Mouse (Mus musculus): ENCODE results near the gene Olfr148. TPM values are rescaled to one million over a fixed set of nuclear protein-coding genes. Genes with fewer than 3 reads are reported as not detected.

Gene Olfr148
- polyA plus RNA-seq (2015; fragmentation: Nextera tagmentation; extraction: Ambion mirVana) = not detected in 2 replicates

DNA sequence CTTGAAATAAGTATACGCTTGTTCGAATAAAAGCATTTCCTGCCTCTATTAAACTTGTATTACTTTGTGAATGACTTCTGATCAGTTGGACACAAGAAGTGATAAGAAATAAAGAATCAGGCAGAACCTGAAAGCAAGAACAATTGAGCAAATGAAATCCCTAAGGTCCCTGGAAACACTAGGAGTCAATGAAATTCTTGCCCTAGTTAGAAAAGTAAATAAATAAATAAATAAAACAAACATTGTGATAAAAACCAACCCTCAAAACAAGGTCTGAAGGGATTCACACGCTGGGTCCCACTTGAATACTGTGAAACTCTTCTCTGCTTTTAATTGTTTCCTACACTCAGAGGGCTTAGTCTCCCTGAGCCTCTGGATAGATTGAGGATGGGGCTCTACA is at the start of gene Olfr148:
Olfr148 (plus strand) TSS at position 301 of the 400 bp plus-strand sequence.
- Histone ChIP-seq H3K9me3 (ENCODE audit: low read length) (no peaks in the 10 kb centered on the region), H3K36me3 (ENCODE audit: insufficient read depth, low read length) (no peaks in the 10 kb centered on the region), H3K4me2 (replicated peaks; ENCODE audit: low read depth, low read length) (no peak within 1 kb of the TSS), H3K4me3 (ENCODE audit: low read length) (no peak within 1 kb of the TSS), H3K27me3 (ENCODE audit: insufficient read depth, low read length) (no peaks in the 10 kb centered on the region), H3K4me1 (ENCODE audit: insufficient read depth, low read length) (no peaks in the 10 kb centered on the region), H3K27ac (ENCODE audit: low read length) (no peak within 1 kb of the TSS), H3K9ac (replicated peaks; ENCODE audit: low read length) (no peak within 1 kb of the TSS)
- ATAC-seq (ENCODE audit: low FRiP score, low TSS enrichment) = no peak
- 78% methylated on average over 3 of the region's 3 CpGs for WGBS

DNA sequence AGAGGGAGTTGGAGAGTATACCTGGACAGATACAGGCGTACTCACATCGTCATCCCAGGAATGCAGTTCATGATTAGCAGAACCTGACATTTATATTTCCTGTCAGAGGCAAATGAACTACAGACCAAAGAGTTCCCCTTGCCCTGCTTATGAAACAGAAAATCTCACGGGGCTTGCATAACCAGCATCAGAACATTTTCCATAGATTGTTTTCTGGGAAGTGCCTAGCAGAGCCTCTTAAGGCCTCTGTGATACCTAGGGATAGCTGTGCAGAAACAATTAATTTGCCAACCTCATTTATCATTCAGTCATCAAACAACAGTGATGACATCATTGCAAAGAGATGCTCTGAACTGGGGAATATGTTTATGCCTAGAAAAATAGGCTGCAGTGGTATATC is 35.0 kb upstream of the Olfr148 start, which contains the start of gene Olfr959:
Olfr959 (minus strand) TSS at position 101 of the 400 bp plus-strand sequence.
- WGBS = 84% methylated on average over 3 of the region's 3 CpGs
- Histone ChIP-seq H3K9me3 (ENCODE audit: low read length) (no peaks in the 10 kb centered on the region), H3K36me3 (ENCODE audit: insufficient read depth, low read length) (no peaks in the 10 kb centered on the region), H3K4me3 (ENCODE audit: low read length) (no peak within 1 kb of the TSS), H3K4me2 (replicated peaks; ENCODE audit: low read depth, low read length) (no peak within 1 kb of the TSS), H3K27ac (ENCODE audit: low read length) (no peak within 1 kb of the TSS), H3K4me1 (ENCODE audit: insufficient read depth, low read length) (no peaks in the 10 kb centered on the region), H3K27me3 (ENCODE audit: insufficient read depth, low read length) (no peaks in the 10 kb centered on the region), H3K9ac (replicated peaks; ENCODE audit: low read length) (no peak within 1 kb of the TSS)
- no peak for ATAC-seq (ENCODE audit: low FRiP score, low TSS enrichment)

DNA sequence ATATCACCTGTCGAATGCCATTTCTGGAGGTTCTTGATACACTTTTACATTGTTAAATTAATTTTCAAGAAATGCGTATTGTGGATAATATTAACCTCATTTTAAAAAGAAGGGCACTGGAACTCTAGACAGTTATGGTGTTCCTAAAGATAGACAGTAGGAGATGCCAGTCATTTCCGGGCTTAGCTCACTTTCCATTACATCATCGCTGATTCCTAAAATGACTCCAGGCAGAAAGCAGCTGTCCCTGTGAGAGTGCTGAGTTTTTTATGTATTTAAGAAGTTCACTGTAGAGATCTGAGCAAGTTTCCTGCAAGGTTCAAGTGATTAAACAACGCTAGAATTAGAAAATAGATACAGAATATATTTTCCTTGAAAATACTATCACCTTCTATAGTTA is 33.4 kb upstream of the Olfr148 start:
- no peak for ATAC-seq (ENCODE audit: low FRiP score, low TSS enrichment)
- no peak overlapping the region for H3K4me3 ChIP-seq (ENCODE audit: low read length)
- WGBS = 84% methylated on average over 5 of the region's 5 CpGs
- no peaks in the 10 kb centered on the region for H3K9me3 ChIP-seq (ENCODE audit: low read length)
- H3K36me3 ChIP-seq (ENCODE audit: insufficient read depth, low read length) = no peaks in the 10 kb centered on the region
- no peaks in the 10 kb centered on the region for H3K27me3 ChIP-seq (ENCODE audit: insufficient read depth, low read length)
- H3K4me1 ChIP-seq (ENCODE audit: insufficient read depth, low read length) = no peaks in the 10 kb centered on the region
- no peak overlapping the region for H3K9ac ChIP-seq (replicated peaks; ENCODE audit: low read length)
- no peak overlapping the region for H3K4me2 ChIP-seq (replicated peaks; ENCODE audit: low read depth, low read length)
- no peak overlapping the region for H3K27ac ChIP-seq (ENCODE audit: low read length)

DNA sequence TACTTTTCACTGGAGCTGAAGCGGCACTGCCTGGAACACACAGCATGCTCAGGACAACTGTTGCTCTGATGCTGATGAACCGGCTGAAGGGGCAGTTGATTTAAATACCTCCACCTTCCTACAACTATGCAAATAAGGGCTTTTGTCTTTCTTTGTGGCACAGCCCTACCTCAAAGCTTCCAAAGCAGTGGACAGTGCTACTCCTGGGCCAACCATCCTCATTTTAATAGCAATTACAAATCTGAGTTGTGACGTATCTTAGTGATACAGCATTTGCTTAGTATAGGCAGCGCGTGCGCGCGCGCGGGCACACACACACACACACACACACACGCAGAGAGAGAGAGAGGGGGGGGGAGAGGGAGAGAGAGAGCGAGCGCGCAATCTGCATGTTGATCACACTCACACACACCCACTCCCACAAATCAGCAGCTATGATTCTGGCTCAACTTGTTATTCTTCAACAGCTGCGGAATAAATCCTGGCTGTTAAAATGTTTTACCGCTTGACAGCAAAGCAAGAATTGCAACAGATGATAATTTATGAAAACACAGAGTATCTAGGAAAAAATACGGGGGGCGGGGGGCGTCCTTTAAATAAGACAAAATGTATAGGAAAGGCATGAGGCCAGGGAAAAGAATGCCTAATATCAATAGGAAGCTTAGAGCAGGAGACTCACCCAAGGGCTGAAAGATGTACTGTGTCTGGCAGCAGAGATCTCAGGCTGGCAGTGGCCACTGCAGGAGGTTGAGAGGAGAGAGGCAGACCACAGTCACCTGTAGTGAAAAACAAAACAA is 7.7 kb upstream of the Olfr148 start:
- H3K9ac ChIP-seq (replicated peaks; ENCODE audit: low read length) = peak overlapping the region; percentile 50; the same call in 1 of the 2 replicates
- H3K4me3 ChIP-seq (ENCODE audit: low read length) = peak overlapping the region; percentile 52
- ATAC-seq (ENCODE audit: low FRiP score, low TSS enrichment) = peak; percentile 89
- H3K4me2 ChIP-seq (replicated peaks; ENCODE audit: low read depth, low read length) = peak overlapping the region; percentile 88
- H3K9me3 ChIP-seq (ENCODE audit: low read length) = no peaks in the 10 kb centered on the region
- H3K27ac ChIP-seq (ENCODE audit: low read length) = no peak overlapping the region
- H3K36me3 ChIP-seq (ENCODE audit: insufficient read depth, low read length) = no peaks in the 10 kb centered on the region
- WGBS = under 1% methylated on average over 19 of the region's 19 CpGs
- peaks cover 7% of the 10 kb centered on the region; the same call in 1 of the 2 replicates for H3K27me3 ChIP-seq (ENCODE audit: insufficient read depth, low read length)
- peaks cover 12% of the 10 kb centered on the region; the same call in 1 of the 2 replicates for H3K4me1 ChIP-seq (ENCODE audit: insufficient read depth, low read length)

DNA sequence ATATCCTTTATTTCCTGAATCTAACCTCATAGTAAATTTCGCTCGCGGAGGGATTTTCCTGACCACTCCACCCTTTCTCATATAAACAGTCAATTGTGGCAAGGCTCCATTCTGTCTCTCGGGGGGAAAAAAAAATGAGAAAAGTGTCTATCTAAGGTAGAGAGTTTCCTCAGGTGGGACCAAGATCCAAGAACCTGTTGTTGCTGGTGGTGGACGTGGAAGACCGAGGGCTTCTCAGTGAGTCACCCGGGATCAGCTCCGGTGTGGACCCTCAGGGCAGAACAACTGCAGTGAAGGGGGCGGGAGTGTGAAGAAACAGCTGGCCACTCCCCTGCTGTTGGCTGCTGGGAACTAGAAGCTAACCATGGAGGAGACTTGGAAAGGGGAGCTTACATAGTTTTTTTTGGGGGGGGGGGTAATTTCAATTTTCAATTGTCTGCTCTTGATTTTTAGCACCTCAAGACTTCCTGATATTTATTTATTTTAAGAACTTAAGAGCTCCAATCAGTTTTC is 7.1 kb upstream of the Olfr148 start:
- 1% methylated on average over 9 of the region's 9 CpGs for WGBS
- Histone ChIP-seq H3K36me3 (ENCODE audit: insufficient read depth, low read length) (no peaks in the 10 kb centered on the region), H3K27me3 (ENCODE audit: insufficient read depth, low read length) (peaks cover 7% of the 10 kb centered on the region; the same call in 1 of the 2 replicates), H3K4me3 (ENCODE audit: low read length) (peak overlapping the region; percentile 52), H3K9me3 (ENCODE audit: low read length) (no peaks in the 10 kb centered on the region), H3K27ac (ENCODE audit: low read length) (no peak overlapping the region), H3K4me1 (ENCODE audit: insufficient read depth, low read length) (peaks cover 12% of the 10 kb centered on the region; the same call in 1 of the 2 replicates), H3K4me2 (replicated peaks; ENCODE audit: low read depth, low read length) (peak overlapping the region; percentile 88), H3K9ac (replicated peaks; ENCODE audit: low read length) (peak overlapping the region; percentile 50; the same call in 1 of the 2 replicates)
- ATAC-seq (ENCODE audit: low FRiP score, low TSS enrichment) = peak; percentile 85

DNA sequence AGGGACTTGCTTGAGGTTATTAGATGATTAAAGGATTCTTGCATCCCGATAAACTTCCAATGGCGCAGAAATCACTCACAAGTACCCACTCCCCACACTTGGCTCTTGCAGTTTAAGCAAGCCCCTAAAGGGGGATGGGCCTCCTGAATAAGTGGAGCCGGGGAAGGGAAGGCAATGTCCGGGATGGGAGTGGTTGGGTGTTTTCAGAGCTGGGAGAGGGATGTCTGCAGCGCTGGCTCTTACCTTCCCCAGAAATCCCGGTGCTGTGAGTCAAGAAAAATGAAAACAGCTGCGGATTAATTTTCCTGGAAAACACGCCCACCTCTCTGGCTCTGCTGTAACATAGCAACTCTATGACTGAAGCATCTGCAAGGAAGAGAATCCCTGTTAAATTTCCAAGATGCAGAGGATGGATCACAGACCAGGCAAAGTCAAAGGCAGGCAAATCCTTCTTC is 6.4 kb upstream of the Olfr148 start, which contains the start of gene AW551984:
AW551984 (minus strand) TSS at position 405 of the 455 bp plus-strand sequence.
- peaks cover 12% of the 10 kb centered on the region; the same call in 1 of the 2 replicates for H3K4me1 ChIP-seq (ENCODE audit: insufficient read depth, low read length)
- peaks cover 7% of the 10 kb centered on the region; the same call in 1 of the 2 replicates for H3K27me3 ChIP-seq (ENCODE audit: insufficient read depth, low read length)
- under 1% methylated on average over 8 of the region's 8 CpGs for WGBS
- ATAC-seq (ENCODE audit: low FRiP score, low TSS enrichment) = peak; percentile 65
- peak within 1 kb of the TSS; percentile 88 for H3K4me2 ChIP-seq (replicated peaks; ENCODE audit: low read depth, low read length)
- H3K36me3 ChIP-seq (ENCODE audit: insufficient read depth, low read length) = no peaks in the 10 kb centered on the region
- H3K9me3 ChIP-seq (ENCODE audit: low read length) = no peaks in the 10 kb centered on the region
- H3K9ac ChIP-seq (replicated peaks; ENCODE audit: low read length) = peak within 1 kb of the TSS; percentile 63
- no peak within 1 kb of the TSS for H3K27ac ChIP-seq (ENCODE audit: low read length)
- H3K4me3 ChIP-seq (ENCODE audit: low read length) = peak within 1 kb of the TSS; percentile 52

DNA sequence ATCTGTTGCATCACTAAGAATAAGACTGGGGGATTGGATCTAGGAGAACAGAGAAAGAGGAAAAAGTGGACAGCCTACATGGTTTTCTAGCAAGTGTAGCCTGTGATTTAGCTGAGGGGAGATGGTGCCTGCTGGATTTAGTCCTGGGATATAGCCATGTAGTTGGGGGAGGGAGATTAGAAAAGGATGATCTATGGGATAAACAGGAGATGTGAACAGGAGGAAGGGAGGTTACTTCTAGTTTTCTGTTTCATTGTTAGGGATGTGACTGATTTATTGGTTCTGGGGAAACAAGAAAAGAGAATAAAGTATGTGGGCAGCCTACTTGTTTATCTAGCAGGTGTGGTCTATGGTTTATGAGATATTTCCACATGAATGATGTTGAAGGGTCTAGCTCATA is 2.0 kb upstream of the Olfr148 start:
- H3K27me3 ChIP-seq (ENCODE audit: insufficient read depth, low read length) = peaks cover 4% of the 10 kb centered on the region; the same call in 1 of the 2 replicates
- no peak overlapping the region for H3K27ac ChIP-seq (ENCODE audit: low read length)
- no peak overlapping the region for H3K4me2 ChIP-seq (replicated peaks; ENCODE audit: low read depth, low read length)
- H3K9ac ChIP-seq (replicated peaks; ENCODE audit: low read length) = no peak overlapping the region
- H3K9me3 ChIP-seq (ENCODE audit: low read length) = no peaks in the 10 kb centered on the region
- no peaks in the 10 kb centered on the region for H3K36me3 ChIP-seq (ENCODE audit: insufficient read depth, low read length)
- H3K4me3 ChIP-seq (ENCODE audit: low read length) = no peak overlapping the region
- peaks cover 6% of the 10 kb centered on the region; the same call in 1 of the 2 replicates for H3K4me1 ChIP-seq (ENCODE audit: insufficient read depth, low read length)
- ATAC-seq (ENCODE audit: low FRiP score, low TSS enrichment) = no peak

DNA sequence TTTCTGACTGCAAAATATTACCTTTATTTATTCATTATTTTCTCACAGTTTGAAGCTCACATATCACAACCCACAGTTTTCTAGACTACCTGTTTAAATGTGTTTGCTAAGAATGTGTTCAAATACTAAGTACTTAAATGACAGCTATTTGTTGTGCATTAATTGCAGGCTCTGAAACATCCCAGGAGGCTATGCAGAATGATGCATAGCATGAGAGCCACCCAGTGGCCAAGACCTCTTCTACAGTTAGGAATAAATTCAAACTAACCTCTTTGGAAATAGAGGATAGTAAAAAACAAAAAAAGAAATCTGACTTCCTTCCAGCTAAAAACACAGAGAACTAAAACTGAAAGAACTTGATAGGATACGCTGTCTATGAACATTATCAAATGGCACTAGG is 1.5 kb downstream of the Olfr148 start:
- no peak overlapping the region for H3K9ac ChIP-seq (replicated peaks; ENCODE audit: low read length)
- no peaks in the 10 kb centered on the region for H3K27me3 ChIP-seq (ENCODE audit: insufficient read depth, low read length)
- no peak overlapping the region for H3K27ac ChIP-seq (ENCODE audit: low read length)
- H3K9me3 ChIP-seq (ENCODE audit: low read length) = no peaks in the 10 kb centered on the region
- 60% methylated on average over 1 of the region's 1 CpGs for WGBS
- no peak overlapping the region for H3K4me3 ChIP-seq (ENCODE audit: low read length)
- no peak for ATAC-seq (ENCODE audit: low FRiP score, low TSS enrichment)
- H3K36me3 ChIP-seq (ENCODE audit: insufficient read depth, low read length) = no peaks in the 10 kb centered on the region
- no peaks in the 10 kb centered on the region for H3K4me1 ChIP-seq (ENCODE audit: insufficient read depth, low read length)
- H3K4me2 ChIP-seq (replicated peaks; ENCODE audit: low read depth, low read length) = no peak overlapping the region

DNA sequence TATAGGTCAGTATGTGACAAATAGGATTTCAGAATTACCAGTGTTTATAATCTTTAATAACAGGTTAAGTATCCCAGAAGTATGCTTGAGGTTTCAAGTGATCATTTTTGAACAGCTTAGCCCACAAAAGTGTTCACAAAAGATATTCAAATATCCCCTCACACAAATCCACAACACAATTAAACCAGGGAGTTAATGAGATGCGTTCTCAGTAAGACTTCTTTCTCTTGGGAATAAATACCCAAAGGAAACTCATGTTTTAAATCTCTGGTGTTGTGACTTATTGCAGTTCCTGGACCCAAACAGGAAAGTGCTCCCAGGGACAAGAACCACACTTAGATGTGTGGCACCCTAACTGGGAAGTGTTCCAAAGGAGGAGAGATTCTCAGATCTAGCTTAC is 10.6 kb downstream of the Olfr148 start, which contains the start of gene Olfr960:
Olfr960 (plus strand) TSS at position 301 of the 400 bp plus-strand sequence.
- no peaks in the 10 kb centered on the region for H3K36me3 ChIP-seq (ENCODE audit: insufficient read depth, low read length)
- no peaks in the 10 kb centered on the region for H3K4me1 ChIP-seq (ENCODE audit: insufficient read depth, low read length)
- H3K27ac ChIP-seq (ENCODE audit: low read length) = no peak within 1 kb of the TSS
- H3K9me3 ChIP-seq (ENCODE audit: low read length) = no peaks in the 10 kb centered on the region
- no peak within 1 kb of the TSS for H3K9ac ChIP-seq (replicated peaks; ENCODE audit: low read length)
- no peak within 1 kb of the TSS for H3K4me2 ChIP-seq (replicated peaks; ENCODE audit: low read depth, low read length)
- ATAC-seq (ENCODE audit: low FRiP score, low TSS enrichment) = no peak
- WGBS = 80% methylated on average over 1 of the region's 1 CpGs
- no peak within 1 kb of the TSS for H3K4me3 ChIP-seq (ENCODE audit: low read length)
- no peaks in the 10 kb centered on the region for H3K27me3 ChIP-seq (ENCODE audit: insufficient read depth, low read length)

DNA sequence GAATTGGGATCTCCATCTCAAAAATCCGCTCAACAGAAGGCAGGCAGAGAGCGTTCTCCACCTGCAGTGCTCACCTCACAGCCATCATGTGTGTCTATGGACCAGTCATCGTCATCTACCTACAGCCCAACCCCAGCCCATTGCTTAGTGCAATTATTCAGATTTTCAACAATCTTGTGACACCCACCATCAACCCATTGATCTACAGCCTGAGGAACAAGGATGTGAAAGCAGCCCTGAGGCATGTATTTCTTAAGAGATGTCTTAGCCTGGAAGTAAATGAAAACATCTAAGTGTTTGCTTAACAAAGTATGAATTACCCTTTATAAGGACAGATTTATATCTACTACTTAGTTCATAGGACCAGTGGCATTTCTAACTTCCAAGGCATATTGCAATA is 13.3 kb downstream of the Olfr148 start:
- H3K27ac ChIP-seq (ENCODE audit: low read length) = no peak overlapping the region
- H3K27me3 ChIP-seq (ENCODE audit: insufficient read depth, low read length) = no peaks in the 10 kb centered on the region
- H3K9me3 ChIP-seq (ENCODE audit: low read length) = no peaks in the 10 kb centered on the region
- H3K4me2 ChIP-seq (replicated peaks; ENCODE audit: low read depth, low read length) = no peak overlapping the region
- H3K9ac ChIP-seq (replicated peaks; ENCODE audit: low read length) = no peak overlapping the region
- no peak overlapping the region for H3K4me3 ChIP-seq (ENCODE audit: low read length)
- no peak for ATAC-seq (ENCODE audit: low FRiP score, low TSS enrichment)
- WGBS = 85% methylated on average over 3 of the region's 3 CpGs
- no peaks in the 10 kb centered on the region for H3K4me1 ChIP-seq (ENCODE audit: insufficient read depth, low read length)
- no peaks in the 10 kb centered on the region for H3K36me3 ChIP-seq (ENCODE audit: insufficient read depth, low read length)

Data from kidney, embryonic 16.5 days (tissue).